Mouse (Mus musculus) heart, adult 9 months (tissue): ENCODE results near the gene Il15ra.
A peak's percentile ranks its signal among the peaks of the same experiment; 100 is the strongest.
"Not testable (repeated sequence)": the region's sequence is repeated elsewhere in the genome, so short reads cannot be mapped to it uniquely, and the experiment has no call there.

Experiments
- DNase-seq, 2 experiments: peaks; one replicate each; pipeline ENCODE4 v3.0.0; 2022; ENCODE audit warnings: low spot score in 2 of 2

The Il15ra gene

DNA sequence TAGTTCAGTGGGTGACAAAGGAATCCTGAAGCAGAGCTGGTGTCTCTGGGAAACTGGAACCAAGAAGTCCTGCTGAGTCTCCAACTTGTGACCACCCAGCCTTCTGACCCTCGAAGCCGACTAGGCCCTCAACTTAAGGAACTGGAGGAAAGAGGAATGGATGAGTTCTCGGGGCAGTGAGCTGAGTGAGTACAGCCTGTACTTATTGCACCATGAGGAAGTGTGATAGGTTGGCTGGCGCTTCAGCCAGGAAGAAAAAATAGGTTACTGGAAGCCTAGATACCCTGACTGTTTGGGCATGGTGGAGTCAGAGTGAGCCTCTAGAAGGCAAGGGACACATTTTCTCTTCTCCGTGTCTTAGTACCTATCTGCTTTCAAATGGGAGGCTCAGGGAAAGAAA is 3.4 kb downstream of the Il15ra start:
- DNase-seq: peak; percentile 9 to 19

DNA sequence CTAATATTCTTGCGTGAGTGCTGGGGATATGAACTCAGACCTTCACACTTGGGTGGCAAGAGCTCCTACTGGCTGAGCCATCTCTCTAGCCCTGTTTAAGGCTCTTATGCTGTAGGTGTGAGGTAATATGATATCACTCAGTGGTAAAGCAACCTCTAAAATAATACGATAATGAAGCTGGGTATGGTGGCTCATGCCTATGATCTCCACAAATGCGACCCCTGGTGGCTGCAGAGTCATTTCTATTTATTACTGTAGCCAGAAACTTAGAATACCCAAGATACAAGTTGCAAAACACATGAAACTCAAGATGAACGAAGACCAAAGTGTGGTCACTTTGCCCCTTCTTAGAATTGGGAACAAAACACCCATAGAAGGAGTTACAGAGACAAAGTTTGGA is 5.0 kb downstream of the Il15ra start:
- not testable (repeated sequence) for DNase-seq

DNA sequence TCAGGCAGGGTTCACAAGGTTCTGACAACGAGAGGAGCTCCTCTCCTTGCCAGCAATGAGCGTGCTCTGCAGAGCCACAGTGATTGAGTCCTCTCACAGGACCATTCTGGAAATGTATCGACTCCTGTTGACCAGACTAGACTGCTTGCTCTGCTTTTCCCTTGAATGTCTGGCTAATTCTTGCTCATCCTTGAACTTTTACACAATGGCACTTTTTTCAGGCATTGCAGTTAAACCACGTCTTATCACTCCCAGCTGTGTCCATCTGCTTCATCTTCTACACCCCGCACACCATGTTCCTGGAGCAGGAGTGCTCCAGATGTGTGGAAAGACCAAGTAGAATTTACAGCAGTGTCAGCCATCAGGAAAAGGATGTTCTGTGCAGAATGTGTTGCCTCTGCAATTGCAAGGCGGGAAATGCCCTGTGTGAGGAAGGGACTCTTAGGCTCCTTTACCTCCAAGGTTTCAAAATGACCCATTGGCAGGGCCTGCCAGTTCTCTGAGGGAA is 7.4 kb downstream of the Il15ra start:
- peak in 1 of 2 experiments; percentile 32 for DNase-seq

DNA sequence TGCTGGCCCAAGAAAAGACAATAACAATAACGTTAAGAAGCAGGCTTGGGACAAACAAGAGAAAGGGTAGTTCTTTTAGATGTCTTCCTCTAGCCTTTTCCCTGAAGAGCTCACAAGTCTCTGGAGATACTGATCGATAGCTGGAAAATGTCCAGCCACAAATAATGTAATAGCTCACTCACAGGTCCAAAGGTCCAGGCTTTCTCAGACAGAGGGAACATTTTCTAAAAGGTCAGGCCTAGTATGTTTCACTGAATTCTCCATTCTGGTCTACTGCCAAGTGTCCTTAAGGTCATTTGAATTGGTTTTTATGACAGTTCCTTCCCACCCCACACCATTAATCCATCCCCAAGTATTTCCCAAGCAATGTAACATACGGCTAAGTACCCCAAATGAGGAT is 7.9 kb downstream of the Il15ra start:
- no peak for DNase-seq

DNA sequence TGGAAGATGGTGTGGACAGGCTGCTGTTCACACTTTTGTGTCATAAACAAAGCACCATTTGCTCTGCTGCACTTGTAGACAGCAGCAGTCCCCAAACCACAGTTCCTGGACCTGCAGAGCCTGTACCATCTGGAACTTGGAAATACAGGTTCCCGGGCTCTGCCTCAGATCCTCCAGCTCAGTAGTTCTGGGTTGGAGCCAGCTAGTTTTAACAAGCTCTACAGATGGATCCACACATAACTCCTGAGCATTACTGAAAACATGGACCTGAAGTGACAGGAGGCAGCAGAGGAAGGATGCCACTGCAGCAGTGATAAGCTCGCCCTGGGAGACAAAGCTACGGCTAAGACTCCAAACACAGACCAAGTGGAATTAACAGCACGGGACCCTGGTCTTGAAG is 9.4 kb downstream of the Il15ra start:
- no peak for DNase-seq

DNA sequence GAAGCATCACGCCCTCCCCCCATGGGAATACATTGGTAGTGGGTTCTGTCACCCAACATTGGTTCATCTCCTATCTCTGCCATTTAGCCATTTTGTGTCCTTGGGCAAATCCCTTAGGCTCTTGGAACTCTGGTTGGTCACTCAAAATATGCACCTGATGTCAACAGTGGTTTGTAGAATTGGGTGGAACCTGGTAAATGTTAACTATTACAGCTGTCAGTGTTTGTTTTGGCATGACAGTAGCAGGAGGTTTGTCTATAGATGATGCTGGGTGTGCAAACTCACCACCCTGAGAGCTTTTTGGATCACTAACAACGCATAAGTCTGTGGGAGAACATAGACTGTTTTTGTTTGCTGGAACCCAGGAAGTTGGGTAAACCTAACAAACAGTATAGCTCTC is 13.5 kb downstream of the Il15ra start:
- no peak for DNase-seq

DNA sequence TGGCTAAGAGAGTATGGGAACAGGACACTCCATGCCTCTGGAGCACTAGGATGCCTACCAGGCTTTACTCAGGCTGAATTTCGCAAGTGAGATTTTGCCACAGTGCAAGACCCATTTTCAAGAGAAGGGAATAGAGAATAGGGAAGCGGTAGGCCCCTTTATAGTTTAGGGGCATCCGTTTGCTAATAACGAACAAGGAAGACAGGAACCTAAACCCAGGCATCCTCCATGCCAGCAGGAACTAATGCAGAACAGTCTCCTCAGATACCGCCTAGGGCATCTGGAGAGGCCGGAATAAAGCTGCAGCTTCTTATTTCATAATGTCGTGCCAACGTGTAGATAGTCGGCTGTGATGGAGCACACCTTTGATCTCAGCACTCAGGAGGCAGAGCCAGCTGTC is 17.5 kb downstream of the Il15ra start:
- no peak for DNase-seq

DNA sequence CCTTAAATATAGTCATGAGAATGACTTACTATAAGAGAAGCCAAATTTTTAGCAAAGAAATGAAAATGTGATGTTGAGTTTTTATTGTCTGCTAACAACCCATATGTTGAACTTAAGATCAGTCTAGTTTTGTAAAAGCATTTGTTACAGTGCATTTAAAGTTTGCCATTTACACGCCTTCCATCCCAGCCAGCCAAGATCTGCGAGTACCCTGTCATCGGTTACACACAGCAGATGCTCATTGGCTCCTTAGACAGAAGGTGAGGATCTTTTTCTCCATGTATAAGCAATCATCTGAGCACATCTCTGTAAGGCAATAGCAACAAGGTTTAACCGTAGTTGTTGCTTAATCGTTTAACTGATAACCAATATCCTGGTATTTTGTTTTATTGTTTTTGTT is 22.5 kb downstream of the Il15ra start:
- DNase-seq: no peak

DNA sequence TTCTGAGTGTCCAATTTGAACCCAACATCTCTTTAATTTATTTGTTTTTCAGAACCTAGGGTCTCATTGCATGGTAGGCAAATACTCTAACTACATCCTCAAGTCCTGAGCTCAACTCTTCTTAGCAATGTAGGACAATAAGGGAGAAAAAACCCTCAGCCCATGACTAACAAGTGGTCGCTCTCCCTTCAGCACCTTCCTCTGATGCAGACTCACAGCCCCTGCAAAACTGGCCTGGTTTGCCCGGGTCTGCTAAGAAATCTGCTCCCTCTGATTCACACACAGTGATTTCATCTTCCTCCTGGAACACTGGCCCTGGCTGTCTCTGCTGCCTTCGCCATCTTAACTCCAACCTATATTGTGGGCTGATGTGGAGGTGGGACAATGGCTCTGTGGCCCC is 24.0 kb downstream of the Il15ra start:
- DNase-seq: no peak

DNA sequence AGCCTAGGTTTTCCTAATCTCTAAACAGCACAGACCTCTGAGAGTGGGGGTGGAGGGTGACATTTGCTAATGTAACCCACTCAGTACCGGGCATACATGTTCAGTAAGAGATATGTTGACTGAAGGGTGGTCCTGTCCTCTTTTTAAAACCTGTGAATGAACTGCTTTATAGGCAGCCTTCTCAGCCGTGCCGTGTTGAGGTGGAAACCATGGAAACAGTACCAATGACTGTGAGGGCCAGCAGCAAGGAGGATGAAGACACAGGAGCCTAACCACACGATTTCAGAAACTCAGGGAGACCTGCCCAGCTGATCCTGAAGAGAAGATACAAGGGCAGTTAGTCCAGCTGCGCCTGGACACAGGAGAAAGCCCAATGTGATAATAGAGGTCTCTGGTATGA is 27.9 kb downstream of the Il15ra start:
- no peak for DNase-seq

DNA sequence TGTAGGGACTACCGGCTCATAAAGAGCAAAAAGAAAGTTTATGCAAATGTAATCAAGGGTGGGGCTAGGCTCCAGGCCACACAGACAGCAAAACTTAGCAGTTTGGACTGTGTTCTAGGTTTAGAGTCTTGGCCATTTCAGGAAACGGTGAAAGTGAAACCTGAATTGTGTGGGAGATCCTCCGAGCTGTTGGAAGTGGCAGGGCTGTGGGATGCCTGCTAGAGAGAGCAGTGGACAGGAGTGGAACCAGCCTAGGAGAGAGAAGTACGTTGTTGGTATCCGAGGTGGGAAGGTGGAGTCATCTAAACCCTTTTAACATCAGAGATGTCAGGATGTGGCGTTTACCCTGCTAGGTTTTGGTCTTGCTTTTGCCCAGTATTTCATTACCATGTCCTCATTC is 30.8 kb downstream of the Il15ra start:
- no peak for DNase-seq

DNA sequence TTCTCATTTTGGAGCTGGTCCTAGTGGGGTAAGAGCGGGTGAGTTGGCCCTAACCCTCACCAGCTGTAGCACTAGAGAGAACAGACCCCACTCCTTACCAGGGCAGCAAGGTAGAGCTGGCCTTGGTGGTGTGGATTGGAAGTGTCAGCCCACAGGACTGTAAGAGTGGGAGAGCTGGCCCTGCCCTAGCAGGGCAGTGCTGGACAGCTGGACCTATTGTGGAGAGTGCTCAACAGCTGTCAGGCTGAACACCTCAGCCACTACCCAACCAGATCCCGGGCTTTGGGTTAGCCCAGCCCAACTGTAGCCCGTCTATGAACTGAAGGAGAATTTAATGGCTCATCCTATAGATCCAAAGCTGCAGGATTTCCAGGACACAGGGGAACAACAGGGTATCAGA is 33.7 kb downstream of the Il15ra start:
- no peak for DNase-seq

DNA sequence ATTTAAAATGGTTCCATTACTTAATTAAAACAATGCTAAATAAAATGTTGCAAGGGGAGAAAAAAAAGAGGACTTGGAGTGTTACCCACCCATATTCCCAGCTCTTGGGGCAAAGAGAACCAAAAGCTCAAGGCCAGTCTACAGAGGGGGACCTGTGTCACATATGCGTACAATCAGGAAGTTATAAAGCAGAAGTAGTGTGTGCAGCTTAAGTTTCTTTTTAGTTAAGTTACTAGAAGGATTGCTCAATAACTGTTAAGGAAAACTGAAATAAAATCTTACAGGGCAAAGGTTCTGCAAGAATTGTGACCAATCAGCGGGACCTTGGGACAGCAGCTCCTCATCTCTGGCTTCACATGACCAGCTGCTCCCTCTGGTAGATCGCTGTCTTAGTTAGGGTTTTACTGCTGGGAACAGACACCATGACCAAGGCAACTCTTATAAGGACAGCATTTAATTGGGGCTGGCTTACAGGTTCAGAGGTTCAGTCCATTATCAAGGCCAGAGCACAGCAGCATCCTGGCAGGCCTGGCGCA is 34.5 kb downstream of the Il15ra start:
- peak in 1 of 2 experiments; percentile 15 for DNase-seq

DNA sequence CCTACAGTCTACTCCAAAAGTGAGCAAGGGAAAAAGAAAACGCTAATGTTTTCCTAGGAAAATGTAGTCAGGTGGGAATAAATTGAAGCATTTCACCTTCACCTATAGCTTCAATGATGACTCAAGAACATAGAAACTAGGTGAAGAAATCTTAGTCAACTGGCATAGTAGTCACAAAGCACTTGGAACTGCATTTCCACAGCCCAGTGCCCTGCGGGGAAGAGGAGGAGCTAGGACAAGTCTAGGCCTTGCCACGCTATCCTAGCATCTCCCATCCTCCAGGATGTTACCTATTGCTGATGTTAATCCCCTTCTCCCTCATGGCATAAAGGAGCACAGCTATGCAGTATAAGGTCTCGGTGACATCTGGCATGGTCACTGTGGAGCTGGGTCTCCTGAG is 57.5 kb downstream of the Il15ra start:
- no peak for DNase-seq

DNA sequence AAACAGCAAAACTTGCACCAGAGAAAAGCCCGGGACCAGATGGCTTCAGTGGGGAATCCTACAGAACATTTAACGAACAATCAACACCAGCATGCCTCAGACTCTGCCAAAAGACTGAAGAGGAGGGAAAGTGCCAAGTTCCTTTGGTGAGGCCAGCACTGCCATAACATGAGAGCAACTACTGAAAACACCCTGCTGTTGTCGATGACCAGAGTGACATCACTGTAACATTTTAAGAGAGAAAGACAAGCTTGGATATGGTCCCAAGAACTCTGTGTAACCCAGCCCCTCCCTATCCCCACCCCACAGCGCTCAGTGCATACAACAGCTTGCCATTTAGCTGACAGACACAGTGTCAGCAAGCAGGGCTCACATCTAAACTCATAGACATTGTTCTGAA is 60.6 kb downstream of the Il15ra start:
- peak; percentile 30 to 33 for DNase-seq

DNA sequence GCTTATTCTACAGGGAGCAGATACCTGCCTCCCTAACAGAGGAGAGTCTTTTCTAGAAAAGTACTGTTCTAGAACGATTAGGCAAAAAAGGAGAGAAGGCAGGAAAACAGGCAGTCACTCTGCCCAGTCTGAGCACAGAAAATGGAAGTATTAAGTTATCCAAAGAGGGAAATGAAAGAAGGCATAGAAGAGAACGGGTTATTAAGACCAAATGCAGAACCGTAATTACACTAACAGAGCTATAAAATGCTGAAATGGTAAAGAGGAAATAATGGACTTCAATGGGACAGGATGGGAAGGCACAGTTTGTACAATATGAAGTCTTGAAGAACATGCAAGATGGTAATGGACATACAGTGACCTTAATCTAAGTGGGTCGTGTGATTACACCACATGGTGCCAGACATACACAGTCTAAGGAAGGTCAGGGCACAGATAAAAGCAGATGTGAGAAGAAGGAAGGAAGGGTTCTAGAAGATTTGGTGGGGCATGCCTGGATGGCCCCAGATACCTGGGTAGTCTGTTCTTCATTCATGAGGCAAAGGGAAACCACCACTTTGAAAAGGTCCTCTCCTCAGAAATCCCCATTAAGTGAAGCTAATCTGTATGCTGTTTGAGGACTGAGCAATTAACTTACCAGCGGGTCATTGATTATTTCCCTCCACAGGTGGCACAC is 61.5 kb downstream of the Il15ra start:
- no peak for DNase-seq

DNA sequence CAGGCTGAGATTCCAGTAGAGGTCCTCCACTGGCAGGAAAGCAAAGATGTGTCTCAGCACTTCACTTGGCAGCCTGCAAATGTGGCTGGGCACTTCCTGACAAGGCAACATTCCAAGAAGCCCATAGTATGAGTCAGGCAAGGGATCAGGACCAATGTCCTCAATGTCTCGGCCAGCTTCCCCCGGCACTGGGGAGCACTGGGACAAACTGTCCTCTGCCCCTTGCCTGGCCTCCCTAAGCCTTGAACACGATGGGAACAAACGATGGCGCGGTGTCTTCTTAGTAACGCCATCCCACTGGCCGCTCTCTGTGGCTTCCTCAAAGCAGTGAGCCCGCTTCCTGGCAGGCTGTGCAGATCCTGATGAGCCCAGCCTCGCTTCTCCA is 62.1 kb downstream of the Il15ra start:
- DNase-seq: no peak

DNA sequence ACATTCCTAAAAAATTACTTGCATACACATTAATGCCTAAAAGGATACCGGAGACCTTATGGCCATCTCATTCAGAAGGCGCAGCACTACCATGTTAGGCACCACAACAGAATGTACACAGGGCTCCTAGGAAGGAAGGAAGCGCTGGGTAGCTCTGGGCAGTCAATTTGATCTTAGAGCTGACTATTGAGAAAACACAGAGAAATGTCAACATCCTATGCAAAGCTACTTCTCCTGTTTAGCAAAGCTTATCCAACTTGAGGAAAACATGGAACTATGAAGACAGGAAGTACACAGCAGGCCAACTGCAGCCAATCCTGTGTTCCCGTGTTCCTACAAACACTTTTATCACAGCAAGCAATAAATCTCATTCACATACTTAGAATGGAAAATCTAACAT is 66.6 kb downstream of the Il15ra start:
- no peak for DNase-seq

DNA sequence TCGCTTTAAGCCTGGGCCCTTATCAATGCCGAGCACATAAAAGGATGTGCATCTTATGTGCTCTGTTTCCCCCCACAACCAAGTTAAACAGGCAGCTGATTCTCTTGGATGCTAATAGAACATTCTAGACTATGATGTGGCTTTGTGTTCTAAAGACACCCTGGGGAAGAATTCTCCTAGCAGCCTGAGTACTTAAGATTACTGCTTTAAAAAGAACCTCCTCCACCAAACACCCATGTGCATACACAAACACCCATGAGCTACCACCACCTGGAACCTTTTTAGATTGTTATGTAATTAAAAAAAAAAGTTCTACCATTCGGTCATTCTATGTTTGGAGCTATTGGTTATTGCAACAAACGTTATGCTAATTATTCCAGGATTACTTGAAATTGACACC is 67.3 kb downstream of the Il15ra start:
- DNase-seq: no peak

DNA sequence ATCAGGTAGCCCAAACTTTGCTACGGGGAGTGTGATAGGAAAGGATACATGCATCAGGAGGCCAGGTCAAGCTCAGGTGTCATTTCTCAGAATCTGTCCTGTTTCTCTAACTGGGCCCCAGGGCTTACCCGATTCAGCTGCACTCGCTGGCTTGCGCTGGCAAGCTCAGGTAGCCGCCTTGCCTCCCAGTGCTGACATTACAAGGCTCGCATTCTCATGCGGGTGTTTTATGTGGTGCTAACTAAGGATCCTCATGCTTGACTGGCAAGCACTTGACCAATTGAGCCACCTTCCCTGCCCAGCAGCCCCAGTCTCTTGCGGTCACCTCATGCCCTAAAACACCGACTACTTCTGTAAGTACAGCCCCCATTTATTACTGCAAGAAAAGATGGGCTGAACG is 69.3 kb downstream of the Il15ra start:
- no peak for DNase-seq

DNA sequence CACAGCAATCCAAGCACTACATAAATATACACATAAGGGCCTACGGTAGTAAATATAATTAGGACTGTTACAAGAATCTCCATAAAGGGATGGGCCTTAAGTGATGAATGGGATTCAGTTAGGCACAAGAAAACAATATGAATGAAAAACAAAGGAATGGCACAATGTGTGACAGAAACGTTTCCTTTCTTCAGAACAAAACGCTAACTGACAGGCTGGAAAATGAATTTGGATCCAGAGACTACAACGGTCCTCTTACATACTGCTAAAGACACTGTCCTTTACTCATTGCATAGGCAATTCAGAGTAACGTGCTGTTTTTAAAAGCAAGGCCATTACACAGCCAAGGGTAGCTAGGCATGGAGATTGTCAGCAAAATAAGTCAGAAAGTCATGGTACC is 70.0 kb downstream of the Il15ra start:
- DNase-seq: no peak

DNA sequence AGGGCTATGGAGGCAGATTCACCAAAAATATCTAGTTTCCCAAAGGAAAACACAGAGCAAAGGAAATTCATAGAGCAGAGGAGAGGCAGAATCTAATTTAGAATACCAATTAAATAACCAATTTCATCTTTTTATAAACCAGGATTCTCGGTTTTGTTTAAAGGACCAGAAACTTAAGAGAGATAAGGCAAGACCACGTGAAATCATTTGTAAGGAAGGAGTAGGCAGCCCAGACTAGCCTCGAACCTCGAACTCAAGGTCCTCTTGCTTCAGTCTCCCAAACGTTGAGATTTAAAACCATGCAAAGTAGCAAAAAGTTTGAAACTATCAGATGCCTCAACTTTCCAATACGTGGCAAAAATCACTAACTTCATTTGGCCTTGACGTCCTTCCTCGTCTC is 71.3 kb downstream of the Il15ra start:
- no peak for DNase-seq

DNA sequence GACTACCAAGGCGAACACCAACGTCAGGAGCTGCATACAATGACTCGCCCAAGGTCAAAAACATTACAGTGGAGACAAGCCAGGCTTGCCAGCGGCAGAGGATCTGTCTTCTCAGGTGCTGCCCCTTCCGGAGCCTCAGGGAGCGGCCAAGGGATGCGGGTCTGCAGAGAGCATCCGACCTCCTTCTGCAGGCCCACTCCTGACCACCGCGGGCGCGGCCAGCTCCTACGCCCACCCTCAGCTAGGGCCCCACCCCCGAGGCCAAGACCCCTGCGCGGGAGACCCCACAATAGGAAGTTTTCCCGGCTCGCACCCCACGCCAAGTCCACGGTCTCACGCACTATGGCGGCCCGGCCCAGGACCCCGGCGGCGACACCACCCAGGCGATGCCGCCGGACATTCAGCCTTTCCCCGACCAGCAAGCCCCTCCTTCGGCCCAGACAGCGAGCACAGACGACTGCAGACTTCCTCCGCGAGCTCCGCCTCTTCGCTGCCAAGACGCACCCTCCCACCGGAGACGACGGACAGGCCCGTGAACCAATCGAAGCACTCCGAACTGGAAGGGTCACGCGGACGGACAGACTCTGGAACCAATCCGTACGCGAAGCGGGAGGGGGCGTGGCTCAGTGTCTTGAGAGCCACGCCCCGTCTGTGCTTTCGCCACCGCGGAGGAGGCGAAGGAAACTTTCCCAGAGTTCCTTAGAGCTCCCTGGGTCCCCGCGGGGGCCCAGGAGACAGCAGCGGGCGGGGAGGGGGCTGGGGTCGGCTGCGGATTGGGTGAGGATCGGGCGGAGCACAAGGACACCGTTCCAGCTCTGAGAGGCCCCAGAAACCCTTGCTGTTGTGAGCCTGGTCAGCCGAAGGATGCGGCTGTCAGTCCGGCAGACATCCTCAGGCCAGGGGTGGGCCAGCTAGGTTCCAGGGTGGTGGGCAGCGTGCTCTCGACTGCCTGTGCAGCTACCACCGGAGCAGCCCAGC is 72.3 kb downstream of the Il15ra start, which contains the start of the genes Fbh1 and Ankrd16:
Gene Fbh1, minus strand, starts transcription at position 492 of the 978 bp plus-strand sequence.
Gene Ankrd16, plus strand, starts transcription at position 786 of the 978 bp plus-strand sequence.
- DNase-seq: peak; percentile 98 to 100
